Mouse (Mus musculus) stomach, postnatal 0 days (tissue): ENCODE data around the gene Tbc1d14.

Experiments used
- CTCF ChIP-seq: IDR thresholded peaks from 2 replicates; pipeline ENCODE4 v1.5.1; 2016; ENCODE audit warnings: antibody characterized with exemption, low read depth, mild to moderate bottlenecking, moderate library complexity
- EP300 ChIP-seq: optimal IDR thresholded peaks from 2 replicates; pipeline ENCODE3; 2016; ENCODE audit warnings: antibody characterized with exemption

- no peak for TF ChIP-seq CTCF
- TF ChIP-seq EP300: no peak
Observed at GRCm38 (mm10) chr5:36529698-36530097, 63.4 kb downstream of the Tbc1d14 start.
